Comparison of ENCODE assay signal across 11 mouse cellular contexts in genomic region chr2:14631590-14631989, GRCm38 (mm10). TPM values are rescaled to one million over a fixed set of nuclear protein-coding genes. Genes with fewer than 3 reads are reported as not detected.
A peak's percentile ranks its signal among the peaks of the same experiment; 100 is the strongest.
DNase-seq lines count a peak whose midpoint lies in the region; ATAC-seq and TF ChIP-seq lines count a peak whose summit lies in the region.
"Had no signal": no experiment of that assay in that cellular context is flagged by ENCODE, and none has a peak within 500 bp of the region (broad histone marks: within the 10 kb centered on the region; RNA-seq: fewer than 3 reads in every experiment).

No protein-coding gene starts in this region.

- no peak for TF ChIP-seq POLR2A in thymus, adult 2 months (IDR thresholded peaks at IDR 0.05; ENCODE audit: control insufficient read depth, extremely low read depth, insufficient read depth, low read length, poor library complexity)

- H3K27me3 ChIP-seq in thymus, adult 2 months (ENCODE audit: control insufficient read depth, insufficient read depth, low read length) = no peaks in the 10 kb centered on the region
- H3K27me3 ChIP-seq: hindbrain, embryonic 13.5 days had no signal

- TF ChIP-seq CTCF in thymus, adult 2 months (IDR thresholded peaks at IDR 0.05; ENCODE audit: borderline replicate concordance, control insufficient read depth, extremely low read depth, insufficient read depth, low read length, poor library complexity) = no peak

- no peak overlapping the region for H3K27ac ChIP-seq in thymus, adult 2 months (ENCODE audit: control insufficient read depth, insufficient read depth, low read length)
- H3K27ac ChIP-seq: hindbrain, embryonic 13.5 days; left cerebral cortex, adult 2 months had no signal

- H3K4me1 ChIP-seq in thymus, adult 2 months (replicated peaks; ENCODE audit: control insufficient read depth, insufficient read depth, low read length) = no peaks in the 10 kb centered on the region
- H3K4me1 ChIP-seq: hindbrain, embryonic 13.5 days had no signal

- no peaks in the 10 kb centered on the region for H3K36me3 ChIP-seq in thymus, adult 2 months (ENCODE audit: control insufficient read depth, insufficient read depth, low read length)
- H3K36me3 ChIP-seq: hindbrain, embryonic 13.5 days had no signal

- intact Hi-C loops in left cerebral cortex, postnatal 10 days (cut with DNase I) = no loop called here
- intact Hi-C loops in left cerebral cortex, postnatal 36 days (cut with DNase I) = no loop called here

- 16% methylated on average over 1 of the region's 1 CpGs for WGBS in thymus, adult 2 months

- ATAC-seq in megakaryocyte, adult 5-6 weeks (ENCODE audit: poor library complexity, severe bottlenecking) = peak; percentile 99

- DNase-seq in left cerebral cortex, postnatal 10 days (ENCODE audit: extremely low spot score in 1 of 2, low spot score in 2 of 2) = peak; percentile 22 to 29
- no peak for DNase-seq in left cerebral cortex, postnatal 36 days (ENCODE audit: low spot score in 2 of 2)
- peak; percentile 3 for DNase-seq in c-Kit-positive CD71-positive TER-119-positive erythroid progenitor cells, embryonic 14.5 days (ENCODE audit: low spot score)
- peak; percentile 13 for DNase-seq in thymus, adult 2 months
- DNase-seq in urinary bladder, adult 2 months (ENCODE audit: low spot score) = no peak
- no peak for DNase-seq in adrenal gland, postnatal 25 days
- no peak for DNase-seq in retina, postnatal 1 day
- DNase-seq: embryo, embryonic 11 days had no signal

- H3K4me3 ChIP-seq in thymus, adult 2 months (ENCODE audit: control insufficient read depth, insufficient read depth, low read length) = no peak overlapping the region
- H3K4me3 ChIP-seq: hindbrain, embryonic 13.5 days; left cerebral cortex, adult 2 months had no signal

RNA-seq across cellular contexts. Expression of gene Cacnb2, which starts 28.7 kb away (rescaled TPM):
- total RNA-seq in left cerebral cortex, postnatal 10 days (2021) = 10 to 100 TPM; 32.5 to 36.1 TPM
- 10 to 100 TPM; 45.8 to 61.0 TPM for total RNA-seq in left cerebral cortex, postnatal 36 days (2021)
- 0.36 and 1.6 TPM in 2 replicates for total RNA-seq in megakaryocyte, adult 5-6 weeks (2015)
- 0.73 and 0.77 TPM in 2 replicates for total RNA-seq in megakaryocyte, adult 5-6 weeks (2017)
- 0.41 and 1.6 TPM in 2 replicates for polyA plus RNA-seq in thymus, adult 2 months (2012; rRNA removed)
- polyA plus RNA-seq in urinary bladder, adult 2 months (2012; rRNA removed) = 16.0 and 20.1 TPM in 2 replicates
- total RNA-seq in adrenal gland, postnatal 25 days (2021) = 61.9 and 68.9 TPM in 2 replicates

Comparison
In these comparisons a context has a peak if more than half of its experiments do, and no peak if none do; other contexts are left out.
1. DNase-seq: peak in left cerebral cortex, postnatal 10 days (2 of 2), c-Kit-positive CD71-positive TER-119-positive erythroid progenitor cells, embryonic 14.5 days (single experiment) and thymus, adult 2 months (single experiment); none in left cerebral cortex, postnatal 36 days (0 of 2), urinary bladder, adult 2 months (single experiment), adrenal gland, postnatal 25 days (single experiment) and retina, postnatal 1 day (single experiment).
2. RNA of gene Cacnb2, which starts 28.7 kb away (total RNA-seq): 61.9 to 68.9 TPM in adrenal gland, postnatal 25 days, 45.8 to 61.0 TPM in left cerebral cortex, postnatal 36 days and 32.5 to 36.1 TPM in left cerebral cortex, postnatal 10 days; 0.36 to 1.6 TPM in megakaryocyte, adult 5-6 weeks; every median in the first group is over 10 times any median in the second.